Mouse (Mus musculus): ENCODE results near the gene Bcl2l12. TPM values are rescaled to one million over a fixed set of nuclear protein-coding genes. Genes with fewer than 3 reads are reported as not detected.

Bcl2l12 gene
- polyA plus RNA-seq, 1 experiment from 2014 or later: 15.4 TPM

GRCm38 (mm10) chr7:44962831-44963230, 35.7 kb downstream of the Bcl2l12 start:
- Histone ChIP-seq H3K27me3 (ENCODE audit: control insufficient read depth, insufficient read depth, low read length) (no peaks in the 10 kb centered on the region), H3K4me1 (ENCODE audit: control insufficient read depth, insufficient read depth, low read length) (no peaks in the 10 kb centered on the region), H3K4me3 (replicated peaks; ENCODE audit: low read depth, low read length) (no peak overlapping the region), H3K36me3 (ENCODE audit: control insufficient read depth, insufficient read depth, low read length) (peaks cover 77% of the 10 kb centered on the region), H3K9ac (replicated peaks; ENCODE audit: low read length) (no peak overlapping the region), H3K4me2 (ENCODE audit: low read length) (no peak overlapping the region), H3K27ac (replicated peaks; ENCODE audit: low read depth, low read length) (no peak overlapping the region), H3K9me3 (ENCODE audit: control insufficient read depth, low read length) (no peaks in the 10 kb centered on the region)
- no peak for ATAC-seq (ENCODE audit: low FRiP score, low TSS enrichment)
- DNase-seq: no peak
- 96% methylated on average over 5 of the region's 5 CpGs for WGBS

GRCm38 (mm10) chr7:44962337-44962736, 36.2 kb downstream of the Bcl2l12 start:
- Histone ChIP-seq H3K4me3 (replicated peaks; ENCODE audit: low read depth, low read length) (no peak overlapping the region), H3K36me3 (ENCODE audit: control insufficient read depth, insufficient read depth, low read length) (peaks cover 74% of the 10 kb centered on the region), H3K4me1 (ENCODE audit: control insufficient read depth, insufficient read depth, low read length) (no peaks in the 10 kb centered on the region), H3K9ac (replicated peaks; ENCODE audit: low read length) (no peak overlapping the region), H3K4me2 (ENCODE audit: low read length) (no peak overlapping the region), H3K27me3 (ENCODE audit: control insufficient read depth, insufficient read depth, low read length) (no peaks in the 10 kb centered on the region), H3K27ac (replicated peaks; ENCODE audit: low read depth, low read length) (no peak overlapping the region), H3K9me3 (ENCODE audit: control insufficient read depth, low read length) (no peaks in the 10 kb centered on the region)
- WGBS: 84% methylated on average over 8 of the region's 8 CpGs
- ATAC-seq (ENCODE audit: low FRiP score, low TSS enrichment) (no peak), DNase-seq (no peak)

- DNase-seq (no peak), ATAC-seq (ENCODE audit: low FRiP score, low TSS enrichment) (no peak)
- H3K9ac ChIP-seq (replicated peaks; ENCODE audit: low read length): no peak overlapping the region
- no peaks in the 10 kb centered on the region for H3K4me1 ChIP-seq (ENCODE audit: control insufficient read depth, insufficient read depth, low read length)
- no peaks in the 10 kb centered on the region for H3K27me3 ChIP-seq (ENCODE audit: control insufficient read depth, insufficient read depth, low read length)
- no peak overlapping the region for H3K4me3 ChIP-seq (replicated peaks; ENCODE audit: low read depth, low read length)
- no peaks in the 10 kb centered on the region for H3K9me3 ChIP-seq (ENCODE audit: control insufficient read depth, low read length)
- no peak overlapping the region for H3K4me2 ChIP-seq (ENCODE audit: low read length)
- peaks cover 58% of the 10 kb centered on the region for H3K36me3 ChIP-seq (ENCODE audit: control insufficient read depth, insufficient read depth, low read length)
- no peak overlapping the region for H3K27ac ChIP-seq (replicated peaks; ENCODE audit: low read depth, low read length)
- WGBS: 93% methylated on average over 13 of the region's 13 CpGs
These were observed 38.0 kb downstream of the Bcl2l12 start for GRCm38 (mm10) chr7:44960512-44960910.

GRCm38 (mm10) chr7:44959874-44960511, 38.5 kb downstream of the Bcl2l12 start:
- peaks cover 55% of the 10 kb centered on the region for H3K36me3 ChIP-seq (ENCODE audit: control insufficient read depth, insufficient read depth, low read length)
- WGBS: 94% methylated on average over 10 of the region's 10 CpGs
- no peaks in the 10 kb centered on the region for H3K9me3 ChIP-seq (ENCODE audit: control insufficient read depth, low read length)
- H3K4me2 ChIP-seq (ENCODE audit: low read length): no peak overlapping the region
- H3K4me1 ChIP-seq (ENCODE audit: control insufficient read depth, insufficient read depth, low read length): no peaks in the 10 kb centered on the region
- no peak overlapping the region for H3K4me3 ChIP-seq (replicated peaks; ENCODE audit: low read depth, low read length)
- no peak overlapping the region for H3K27ac ChIP-seq (replicated peaks; ENCODE audit: low read depth, low read length)
- no peak for DNase-seq
- no peaks in the 10 kb centered on the region for H3K27me3 ChIP-seq (ENCODE audit: control insufficient read depth, insufficient read depth, low read length)
- no peak for ATAC-seq (ENCODE audit: low FRiP score, low TSS enrichment)
- no peak overlapping the region for H3K9ac ChIP-seq (replicated peaks; ENCODE audit: low read length)

GRCm38 (mm10) chr7:44959281-44959680, 39.2 kb downstream of the Bcl2l12 start:
- Histone ChIP-seq H3K27ac (replicated peaks; ENCODE audit: low read depth, low read length) (no peak overlapping the region), H3K4me3 (replicated peaks; ENCODE audit: low read depth, low read length) (no peak overlapping the region), H3K4me2 (ENCODE audit: low read length) (no peak overlapping the region), H3K4me1 (ENCODE audit: control insufficient read depth, insufficient read depth, low read length) (no peaks in the 10 kb centered on the region), H3K27me3 (ENCODE audit: control insufficient read depth, insufficient read depth, low read length) (no peaks in the 10 kb centered on the region), H3K9ac (replicated peaks; ENCODE audit: low read length) (no peak overlapping the region), H3K36me3 (ENCODE audit: control insufficient read depth, insufficient read depth, low read length) (peaks cover 52% of the 10 kb centered on the region), H3K9me3 (ENCODE audit: control insufficient read depth, low read length) (no peaks in the 10 kb centered on the region)
- WGBS: 88% methylated on average over 8 of the region's 8 CpGs
- ATAC-seq (ENCODE audit: low FRiP score, low TSS enrichment): no peak
- no peak for DNase-seq

GRCm38 (mm10) chr7:44958208-44958607, 40.3 kb downstream of the Bcl2l12 start:
- Histone ChIP-seq H3K9ac (replicated peaks; ENCODE audit: low read length) (no peak overlapping the region), H3K4me3 (replicated peaks; ENCODE audit: low read depth, low read length) (no peak overlapping the region), H3K4me2 (ENCODE audit: low read length) (no peak overlapping the region), H3K27ac (replicated peaks; ENCODE audit: low read depth, low read length) (no peak overlapping the region), H3K9me3 (ENCODE audit: control insufficient read depth, low read length) (no peaks in the 10 kb centered on the region), H3K4me1 (ENCODE audit: control insufficient read depth, insufficient read depth, low read length) (no peaks in the 10 kb centered on the region), H3K27me3 (ENCODE audit: control insufficient read depth, insufficient read depth, low read length) (no peaks in the 10 kb centered on the region), H3K36me3 (ENCODE audit: control insufficient read depth, insufficient read depth, low read length) (peaks cover 43% of the 10 kb centered on the region)
- DNase-seq (peak; percentile 70), ATAC-seq (ENCODE audit: low FRiP score, low TSS enrichment) (no peak)
- 56% methylated on average over 7 of the region's 7 CpGs for WGBS

- H3K27ac ChIP-seq (replicated peaks; ENCODE audit: low read depth, low read length): no peak overlapping the region
These were observed 41.2 kb downstream of the Bcl2l12 start for GRCm38 (mm10) chr7:44957183-44957835.

GRCm38 (mm10) chr7:44956266-44956665, 42.2 kb downstream of the Bcl2l12 start:
- no peaks in the 10 kb centered on the region for H3K9me3 ChIP-seq (ENCODE audit: control insufficient read depth, low read length)
- no peak overlapping the region for H3K4me2 ChIP-seq (ENCODE audit: low read length)
- peaks cover 13% of the 10 kb centered on the region for H3K4me1 ChIP-seq (ENCODE audit: control insufficient read depth, insufficient read depth, low read length)
- H3K27me3 ChIP-seq (ENCODE audit: control insufficient read depth, insufficient read depth, low read length): peaks cover 12% of the 10 kb centered on the region
- peaks cover 24% of the 10 kb centered on the region for H3K36me3 ChIP-seq (ENCODE audit: control insufficient read depth, insufficient read depth, low read length)
- H3K9ac ChIP-seq (replicated peaks; ENCODE audit: low read length): no peak overlapping the region
- DNase-seq (no peak), ATAC-seq (ENCODE audit: low FRiP score, low TSS enrichment) (no peak)
- H3K4me3 ChIP-seq (replicated peaks; ENCODE audit: low read depth, low read length): no peak overlapping the region
- H3K27ac ChIP-seq (replicated peaks; ENCODE audit: low read depth, low read length): no peak overlapping the region
- WGBS: 60% methylated on average over 6 of the region's 6 CpGs

More at GRCm38 (mm10) chr7:44957183-44957835, 41.2 kb downstream of the Bcl2l12 start:
- no peaks in the 10 kb centered on the region for H3K9me3 ChIP-seq (ENCODE audit: control insufficient read depth, low read length)
- H3K9ac ChIP-seq (replicated peaks; ENCODE audit: low read length): no peak overlapping the region
- no peak for DNase-seq
- no peak for ATAC-seq (ENCODE audit: low FRiP score, low TSS enrichment)
- 75% methylated on average over 20 of the region's 20 CpGs for WGBS
- no peak overlapping the region for H3K4me3 ChIP-seq (replicated peaks; ENCODE audit: low read depth, low read length)
- H3K27me3 ChIP-seq (ENCODE audit: control insufficient read depth, insufficient read depth, low read length): peaks cover 3% of the 10 kb centered on the region
- H3K36me3 ChIP-seq (ENCODE audit: control insufficient read depth, insufficient read depth, low read length): peaks cover 35% of the 10 kb centered on the region
- H3K4me2 ChIP-seq (ENCODE audit: low read length): no peak overlapping the region
- peaks cover 5% of the 10 kb centered on the region; the same call in 1 of the 2 replicates for H3K4me1 ChIP-seq (ENCODE audit: control insufficient read depth, insufficient read depth, low read length)

- ATAC-seq (ENCODE audit: low FRiP score, low TSS enrichment) (no peak), DNase-seq (peak; percentile 68)
- peaks cover 18% of the 10 kb centered on the region for H3K27me3 ChIP-seq (ENCODE audit: control insufficient read depth, insufficient read depth, low read length)
- peaks cover 18% of the 10 kb centered on the region for H3K36me3 ChIP-seq (ENCODE audit: control insufficient read depth, insufficient read depth, low read length)
- WGBS: 55% methylated on average over 5 of the region's 5 CpGs
- no peak overlapping the region for H3K4me2 ChIP-seq (ENCODE audit: low read length)
- no peak overlapping the region for H3K4me3 ChIP-seq (replicated peaks; ENCODE audit: low read depth, low read length)
- H3K4me1 ChIP-seq (ENCODE audit: control insufficient read depth, insufficient read depth, low read length): peaks cover 13% of the 10 kb centered on the region
- no peak overlapping the region for H3K9ac ChIP-seq (replicated peaks; ENCODE audit: low read length)
- H3K9me3 ChIP-seq (ENCODE audit: control insufficient read depth, low read length): no peaks in the 10 kb centered on the region
- no peak overlapping the region for H3K27ac ChIP-seq (replicated peaks; ENCODE audit: low read depth, low read length)
These were observed 42.9 kb downstream of the Bcl2l12 start for GRCm38 (mm10) chr7:44955628-44956027.

Measured in midbrain, embryonic 14.5 days (tissue).